Mouse (Mus musculus): ENCODE results near the gene Cstl1.
"Not testable (repeated sequence)": the region's sequence is repeated elsewhere in the genome, so short reads cannot be mapped to it uniquely, and the experiment has no call there.

The Cstl1 gene

GRCm38 (mm10) chr2:148750058-148750457 lies at the start of gene Cstl1:
TSS of gene Cstl1 (plus strand) at chr2:148750358.
- in situ Hi-C loops (cut with MboI, MseI): no loop called here

GRCm38 (mm10) chr2:148706409-148707201 lies 43.6 kb upstream of the Cstl1 start:
- in situ Hi-C loops (cut with MboI, MseI): no loop called here

- in situ Hi-C loops (cut with MboI, MseI): no loop called here
Observed at GRCm38 (mm10) chr2:148707202-148707530, 43.0 kb upstream of the Cstl1 start.

DNA sequence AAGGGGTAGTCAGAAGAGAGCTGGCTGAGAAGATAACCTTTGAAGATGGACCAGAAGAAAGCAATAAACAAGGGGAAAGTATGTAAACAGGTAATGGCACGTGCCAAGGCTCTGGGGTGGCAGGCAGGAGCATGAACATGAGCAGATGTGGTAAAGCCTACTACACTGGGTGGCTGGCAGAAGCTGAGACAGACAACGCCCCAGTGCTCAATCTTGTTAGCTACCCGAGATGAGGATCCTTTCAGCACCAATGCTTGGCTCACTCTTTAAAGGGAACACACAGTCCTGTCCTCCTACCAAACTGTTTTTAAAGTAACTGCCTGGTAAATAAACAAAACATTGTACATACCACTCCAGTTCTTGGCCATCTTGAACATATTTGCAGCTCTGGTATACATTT lies 37.8 kb upstream of the Cstl1 start:
- in situ Hi-C loops (cut with MboI, MseI): no loop called here

DNA sequence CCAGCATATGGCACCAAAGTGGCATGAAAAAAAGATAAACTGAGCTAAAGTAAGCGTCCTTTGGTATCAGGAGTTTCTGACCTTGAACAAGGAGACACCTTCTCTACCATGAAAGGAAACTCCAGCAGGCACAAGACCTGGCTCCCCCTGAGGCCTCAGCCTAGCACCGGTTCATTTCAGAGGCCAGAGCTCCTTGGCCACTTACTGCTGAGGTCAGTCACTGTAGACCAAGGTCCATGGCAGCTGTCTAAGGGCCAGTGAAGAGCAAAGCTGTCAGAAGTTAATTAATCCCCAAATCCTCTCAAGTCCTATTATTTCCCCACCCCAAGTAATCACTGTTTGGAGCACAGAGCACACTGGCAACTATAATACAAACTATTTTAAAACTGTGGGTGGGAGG lies 33.1 kb upstream of the Cstl1 start:
- in situ Hi-C loops (cut with MboI, MseI): no loop called here

- in situ Hi-C loops (cut with MboI, MseI): no loop called here
Observed at GRCm38 (mm10) chr2:148719271-148719995, 30.7 kb upstream of the Cstl1 start.

GRCm38 (mm10) chr2:148731614-148732326 lies 18.4 kb upstream of the Cstl1 start:
- in situ Hi-C loops (cut with MboI, MseI): no loop called here

DNA sequence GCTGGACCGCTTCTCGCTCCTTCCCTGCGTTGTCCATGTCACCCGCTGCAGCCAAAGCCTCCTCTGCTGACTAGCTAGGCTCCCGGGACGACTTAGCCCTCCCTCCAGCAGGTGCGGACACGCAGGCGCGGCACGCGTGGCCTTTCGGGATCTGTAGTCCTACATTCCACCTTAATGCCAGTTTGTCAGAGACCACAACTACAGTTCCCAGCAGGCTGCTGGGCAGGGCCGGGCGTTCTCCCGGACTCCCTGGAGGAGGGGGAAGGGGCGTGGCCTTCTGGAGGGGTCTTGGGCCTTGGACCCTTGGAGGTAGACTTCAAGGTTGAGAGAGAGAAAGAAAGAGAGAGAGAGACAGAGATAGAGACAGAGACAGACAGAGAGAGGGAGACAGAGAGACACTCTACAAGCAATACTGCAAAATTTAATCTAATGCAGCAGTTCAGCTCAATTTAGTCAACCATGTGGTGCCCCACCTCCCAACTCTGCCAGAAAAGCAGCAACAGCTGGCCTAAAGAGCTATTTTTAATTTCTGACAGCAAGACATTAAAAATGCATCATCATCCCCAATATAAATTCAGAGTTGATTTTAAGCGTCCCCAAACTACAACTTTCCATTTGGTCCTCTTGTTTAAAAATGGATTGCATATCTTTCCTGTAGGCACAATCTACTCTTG lies 17.7 kb upstream of the Cstl1 start, which contains the start of gene Napb:
Gene Napb (minus strand): TSS at position 141 of the 674 bp plus-strand sequence.
- in situ Hi-C loops (cut with MboI, MseI): no loop called here

- in situ Hi-C loops (cut with MboI, MseI): no loop called here
Observed at GRCm38 (mm10) chr2:148743001-148743400, 7.2 kb upstream of the Cstl1 start.

DNA sequence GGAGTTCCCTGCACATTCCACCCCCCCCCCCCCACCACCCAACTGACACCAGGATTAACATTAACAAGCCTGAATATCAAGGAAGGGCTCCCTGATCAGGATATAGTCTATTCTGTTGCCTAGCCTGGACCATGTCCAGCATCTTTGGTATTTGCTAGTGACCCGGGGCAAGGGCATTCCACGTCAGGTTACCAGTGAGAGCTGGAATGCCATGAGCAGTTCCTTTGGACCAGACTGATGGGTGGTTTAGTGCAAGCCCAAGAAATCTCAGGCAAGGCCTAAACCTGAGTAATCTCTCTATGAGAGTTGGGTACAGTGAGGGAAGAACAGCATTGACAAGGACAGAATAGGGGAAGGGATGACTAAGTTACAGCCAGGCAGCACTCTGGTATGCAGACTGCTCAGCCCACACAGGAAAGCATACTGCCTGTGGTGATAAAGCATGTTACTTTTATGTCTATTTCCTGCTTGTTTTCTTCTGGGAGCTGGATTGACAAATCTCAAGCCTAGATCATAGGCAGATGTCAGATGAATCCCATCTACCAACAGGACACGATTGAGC lies 6.2 kb upstream of the Cstl1 start:
- in situ Hi-C loops (cut with MboI, MseI): no loop called here

- in situ Hi-C loops (cut with MboI, MseI): no loop called here
Observed at GRCm38 (mm10) chr2:148751893-148752813, 2.0 kb downstream of the Cstl1 start.

DNA sequence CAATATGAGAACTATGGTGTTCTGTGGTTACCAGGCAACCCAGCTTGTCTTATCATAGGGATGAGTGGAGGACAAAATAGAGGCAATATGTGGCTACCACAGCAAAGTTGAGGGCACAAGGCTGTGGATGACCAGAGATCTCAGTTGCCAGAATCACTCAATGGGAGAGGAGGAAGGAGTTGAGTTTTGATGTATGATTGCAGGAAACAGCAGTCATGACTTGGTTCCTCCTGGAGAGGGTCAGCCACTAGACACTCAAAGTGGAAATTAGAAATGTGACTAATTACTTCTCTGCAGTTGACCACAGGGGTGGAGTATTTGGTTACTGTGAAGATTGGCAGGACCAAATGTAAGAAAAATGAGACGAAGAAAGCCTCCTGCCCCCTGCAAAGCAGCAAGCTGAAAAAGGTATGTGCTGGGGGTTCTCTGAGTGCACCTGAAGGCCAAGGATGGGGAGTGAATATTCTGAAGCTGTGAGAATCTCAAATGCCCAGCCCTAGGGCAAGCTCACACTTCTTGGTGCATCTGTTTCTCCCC lies 4.2 kb downstream of the Cstl1 start:
- in situ Hi-C loops (cut with MboI, MseI): no loop called here

DNA sequence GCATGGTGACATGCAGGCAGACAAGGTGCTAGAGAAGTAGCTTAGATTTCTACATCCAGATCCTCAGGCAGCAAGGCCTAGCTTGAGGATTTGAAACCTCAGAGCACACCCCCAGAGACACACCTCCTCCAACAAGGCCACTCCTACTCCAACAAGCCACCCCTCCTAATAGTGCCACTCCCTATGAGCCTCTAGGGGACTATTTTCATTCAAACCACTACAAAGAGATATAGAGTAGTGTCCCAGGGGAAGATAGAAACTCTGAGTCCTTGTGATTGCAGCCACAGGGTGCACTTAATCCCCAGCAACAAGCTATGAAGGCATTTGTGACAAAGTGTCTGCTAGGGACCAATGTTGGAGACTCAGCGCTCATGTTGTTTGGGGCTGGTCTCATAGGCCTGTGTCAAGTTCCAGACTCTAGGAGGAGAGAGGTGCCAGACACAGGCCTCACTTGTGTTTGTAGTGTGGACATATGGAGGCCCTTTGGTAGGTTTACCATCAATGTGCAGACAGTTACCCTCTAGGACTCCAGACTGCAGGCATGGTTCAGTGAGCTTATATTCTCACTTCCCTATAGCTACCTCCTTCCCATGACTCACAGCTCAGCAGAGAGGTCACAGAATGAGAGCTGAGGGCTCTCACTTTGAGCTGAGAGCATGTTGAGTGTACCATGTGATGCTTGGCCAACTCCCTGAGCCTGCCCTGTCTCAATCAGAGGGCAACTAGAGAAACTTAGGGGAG lies 13.7 kb downstream of the Cstl1 start:
- in situ Hi-C loops (cut with MboI, MseI): no loop called here

DNA sequence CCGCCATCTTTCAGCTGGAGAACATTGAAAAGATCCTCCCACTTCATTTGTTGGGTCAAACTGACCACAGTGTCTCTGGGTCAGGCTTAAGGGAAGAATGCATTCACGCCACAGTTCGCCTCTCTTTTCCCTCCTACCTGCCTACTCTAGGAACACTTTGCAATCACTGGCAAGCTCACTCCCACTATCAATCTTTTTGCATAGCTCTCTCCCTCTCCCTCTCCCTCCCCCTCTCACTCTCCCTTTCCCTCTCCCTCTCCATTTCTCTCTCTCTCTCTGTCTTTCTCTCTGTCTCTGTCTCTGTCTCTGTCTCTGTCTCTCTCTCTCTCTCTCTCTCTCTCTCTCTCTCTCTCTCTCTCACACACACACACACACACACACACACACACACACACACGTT lies 21.2 kb downstream of the Cstl1 start, which contains the start of gene Cst11:
Gene Cst11 (minus strand): TSS at position 101 of the 400 bp plus-strand sequence.
- in situ Hi-C loops (cut with MboI, MseI): not testable (repeated sequence)

GRCm38 (mm10) chr2:148781709-148782108 lies 31.6 kb downstream of the Cstl1 start, which contains the start of gene 8030411F24Rik:
TSS of gene 8030411F24Rik (plus strand) at chr2:148782009.
- in situ Hi-C loops (cut with MboI, MseI): no loop called here

- in situ Hi-C loops (cut with MboI, MseI): no loop called here
Observed at GRCm38 (mm10) chr2:148789142-148789541, 39.0 kb downstream of the Cstl1 start, which contains the start of gene Cst12. TSS of gene Cst12 (plus strand) at chr2:148789361.

- in situ Hi-C loops (cut with MboI, MseI): no loop called here
Observed at GRCm38 (mm10) chr2:148798485-148798884, 48.3 kb downstream of the Cstl1 start, which contains the start of gene Cst8. TSS of gene Cst8 (plus strand) at chr2:148798785.

DNA sequence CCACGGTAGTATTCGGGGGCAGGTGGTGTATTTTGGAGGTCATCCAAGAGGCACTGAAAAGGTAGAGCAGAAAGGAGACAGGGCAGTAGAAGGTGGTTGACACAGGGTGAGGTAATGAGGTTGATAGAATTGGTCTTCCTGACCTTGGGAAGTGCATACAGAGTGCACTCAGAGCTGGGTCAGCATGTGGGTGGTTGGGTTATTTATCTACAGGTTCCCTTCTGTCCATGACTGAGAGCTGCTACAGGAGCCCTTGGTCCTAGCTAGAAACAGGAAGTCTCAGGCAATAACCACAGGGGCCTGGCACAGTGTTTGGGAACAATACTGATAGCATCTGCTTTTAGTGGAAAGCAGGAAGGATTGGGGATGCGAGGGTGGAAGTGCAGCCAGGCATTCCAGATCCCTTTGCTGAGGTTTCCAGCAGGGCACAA lies 51.3 kb downstream of the Cstl1 start:
- in situ Hi-C loops (cut with MboI, MseI): no loop called here
